In the genomic region with DNA sequence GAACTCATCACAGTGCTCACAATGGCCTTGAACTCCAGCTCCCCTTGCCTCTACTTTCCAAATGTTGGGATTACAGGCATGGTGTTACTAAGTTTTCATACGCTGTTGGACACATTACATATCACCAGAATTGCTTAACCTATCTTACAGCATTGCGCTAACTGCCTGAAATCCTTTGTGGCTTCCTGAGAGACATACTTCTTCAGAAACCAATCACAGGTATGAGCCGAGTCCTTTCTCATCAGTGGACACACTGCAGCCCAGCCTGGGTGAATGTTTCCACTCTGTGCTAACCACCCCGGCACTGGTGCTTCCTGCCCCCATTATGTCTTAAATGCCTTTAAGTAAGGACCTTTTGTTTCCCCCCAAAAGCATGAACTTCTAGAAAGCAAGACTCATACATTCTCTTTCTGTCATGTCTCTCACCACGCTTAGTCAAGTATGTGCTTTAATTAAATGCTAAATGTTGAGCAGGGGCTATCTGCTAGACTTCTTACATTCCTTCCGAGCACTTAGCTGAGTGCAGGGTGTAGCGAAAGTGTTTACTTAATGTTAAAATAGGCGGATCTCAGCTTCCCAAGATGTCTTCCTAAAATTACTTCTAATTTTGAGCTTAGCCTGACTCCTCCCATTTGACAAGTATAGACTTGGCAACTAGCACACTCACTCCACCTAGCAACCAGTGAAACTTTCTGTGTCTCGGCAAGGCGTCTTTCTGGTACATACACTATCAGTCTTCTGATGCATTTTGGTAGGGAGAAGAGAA, we compare ENCODE assay signal across 18 mouse cellular contexts. TPM values are rescaled to one million over a fixed set of nuclear protein-coding genes. Genes with fewer than 3 reads are reported as not detected.
A peak's percentile ranks its signal among the peaks of the same experiment; 100 is the strongest.
DNase-seq lines count a peak whose midpoint lies in the region; ATAC-seq and TF ChIP-seq lines count a peak whose summit lies in the region.
"Had no signal": no experiment of that assay in that cellular context is flagged by ENCODE, and none has a peak within 500 bp of the region (broad histone marks: within the 10 kb centered on the region; RNA-seq: fewer than 3 reads in every experiment).

No protein-coding gene starts in this region.

- H3K4me1 ChIP-seq in forebrain, postnatal 0 days (ENCODE audit: insufficient read depth), result peaks cover 6% of the 10 kb centered on the region
- peaks cover 7% of the 10 kb centered on the region; the same call in 1 of the 2 replicates for H3K4me1 ChIP-seq in forebrain, embryonic 11.5 days (replicated peaks; ENCODE audit: control insufficient read depth, insufficient read depth, low read length)
- H3K4me1 ChIP-seq in kidney, postnatal 0 days (replicated peaks; ENCODE audit: insufficient read depth, low read length), result no peaks in the 10 kb centered on the region

- no peak for TF ChIP-seq CTCF in forebrain, postnatal 0 days (IDR thresholded peaks at IDR 0.05; ENCODE audit: low read depth)
- TF ChIP-seq CTCF in kidney, postnatal 0 days (IDR thresholded peaks at IDR 0.05; ENCODE audit: low read depth), result no peak

- H3K27me3 ChIP-seq in forebrain, postnatal 0 days (ENCODE audit: insufficient read depth, low read length), result no peaks in the 10 kb centered on the region
- H3K27me3 ChIP-seq in forebrain, embryonic 11.5 days (ENCODE audit: control insufficient read depth, insufficient read depth, low read length), result no peaks in the 10 kb centered on the region
- H3K27me3 ChIP-seq in kidney, postnatal 0 days (ENCODE audit: insufficient read depth, low read length), result no peaks in the 10 kb centered on the region

- no peaks in the 10 kb centered on the region for H3K9me3 ChIP-seq in forebrain, postnatal 0 days (ENCODE audit: low read length)
- no peaks in the 10 kb centered on the region for H3K9me3 ChIP-seq in forebrain, embryonic 11.5 days (ENCODE audit: control insufficient read depth, low read length)
- H3K9me3 ChIP-seq in kidney, postnatal 0 days (replicated peaks; ENCODE audit: low read length), result no peaks in the 10 kb centered on the region

- H3K36me3 ChIP-seq in forebrain, postnatal 0 days (ENCODE audit: insufficient read depth), result no peaks in the 10 kb centered on the region
- H3K36me3 ChIP-seq in forebrain, embryonic 11.5 days (ENCODE audit: control insufficient read depth, insufficient read depth, low read length), result no peaks in the 10 kb centered on the region
- no peaks in the 10 kb centered on the region for H3K36me3 ChIP-seq in kidney, postnatal 0 days (ENCODE audit: insufficient read depth, low read length)

- no peak overlapping the region for H3K9ac ChIP-seq in forebrain, postnatal 0 days
- H3K9ac ChIP-seq in forebrain, embryonic 11.5 days (ENCODE audit: low read length), result no peak overlapping the region
- no peak overlapping the region for H3K9ac ChIP-seq in kidney, postnatal 0 days (ENCODE audit: low read depth, low read length)
- H3K9ac ChIP-seq: liver, postnatal 0 days had no signal

- 0 out of 2 replicates have a peak, but pooled peaks have one; percentile 16 for ATAC-seq in forebrain, postnatal 0 days
- no peak for ATAC-seq in forebrain, embryonic 11.5 days (replicated peaks; ENCODE audit: low FRiP score)
- no peak for ATAC-seq in kidney, postnatal 0 days (replicated peaks; ENCODE audit: low FRiP score, low read depth)
- peak; percentile 78 for ATAC-seq in megakaryocyte, adult 5-6 weeks (ENCODE audit: poor library complexity, severe bottlenecking)
- ATAC-seq: intestine, postnatal 0 days; liver, postnatal 0 days had no signal

- no peak overlapping the region for H3K4me2 ChIP-seq in forebrain, postnatal 0 days (ENCODE audit: low read depth)
- H3K4me2 ChIP-seq in forebrain, embryonic 11.5 days (ENCODE audit: low read depth, low read length, severe bottlenecking), result no peak overlapping the region
- no peak overlapping the region for H3K4me2 ChIP-seq in kidney, postnatal 0 days (ENCODE audit: low read length)

- no peak overlapping the region for H3K27ac ChIP-seq in forebrain, postnatal 0 days (ENCODE audit: low read depth, low read length)
- no peak overlapping the region for H3K27ac ChIP-seq in forebrain, embryonic 11.5 days (ENCODE audit: low read depth, low read length)
- no peak overlapping the region for H3K27ac ChIP-seq in kidney, postnatal 0 days

- no peak overlapping the region for H3K4me3 ChIP-seq in forebrain, postnatal 0 days (ENCODE audit: low read depth, low read length)
- no peak overlapping the region for H3K4me3 ChIP-seq in forebrain, embryonic 11.5 days (ENCODE audit: low read depth, low read length)
- no peak overlapping the region for H3K4me3 ChIP-seq in kidney, postnatal 0 days (replicated peaks; ENCODE audit: low read depth, low read length)

- no peak for DNase-seq in forebrain, postnatal 0 days
- DNase-seq in forebrain, embryonic 11.5 days (ENCODE audit: low spot score), result no peak
- DNase-seq in kidney, postnatal 0 days (ENCODE audit: low spot score), result peak; percentile 65
- no peak for DNase-seq in kidney, adult 9 months
- DNase-seq in MEL-GATA-1-ER (ENCODE audit: extremely low read depth, low read depth), result peak; percentile 47
- DNase-seq in urinary bladder, adult 2 months (ENCODE audit: low spot score), result no peak
- DNase-seq in layer of hippocampus, adult 18-20 months (ENCODE audit: low spot score in 2 of 2), result no peak
- DNase-seq: adrenal gland, postnatal 14 days; cerebellum, postnatal 36 days; kidney, postnatal 4 days; liver, postnatal 0 days had no signal

- WGBS in forebrain, postnatal 0 days, result 67% methylated on average over 10 of the region's 10 CpGs
- 84% methylated on average over 10 of the region's 10 CpGs for WGBS in forebrain, embryonic 11.5 days
- WGBS in kidney, postnatal 0 days, result 65% methylated on average over 10 of the region's 10 CpGs

RNA-seq across cellular contexts. Expression of a gene that starts 34.5 kb away (rescaled TPM):
- not detected in 2 replicates for total RNA-seq in forebrain, postnatal 0 days (2014; rRNA removed)
- polyA plus RNA-seq in forebrain, postnatal 0 days (2015; fragmentation: Nextera tagmentation; extraction: Ambion mirVana), result not detected in 2 replicates
- not detected in 2 replicates for polyA plus RNA-seq in forebrain, embryonic 11.5 days (2014; fragmentation: Nextera tagmentation; extraction: Ambion mirVana)
- polyA plus RNA-seq in kidney, postnatal 0 days (2015; fragmentation: Nextera tagmentation; extraction: Ambion mirVana), result 0.18 and 0.29 TPM in 2 replicates
- total RNA-seq in megakaryocyte, adult 5-6 weeks (2015), result not detected in 2 replicates
- total RNA-seq in megakaryocyte, adult 5-6 weeks (2017), result not detected in 2 replicates
- polyA plus RNA-seq in urinary bladder, adult 2 months (2012; rRNA removed), result not detected in 2 replicates
- not detected for total RNA-seq in layer of hippocampus, adult 18-20 months (2021)
- total RNA-seq: adrenal gland, postnatal 14 days; gastrocnemius, postnatal 4 days; hematopoietic stem cell, adult 5-6 weeks; left cerebral cortex, adult 8-10 months had no signal
- polyA plus RNA-seq: intestine, postnatal 0 days; limb, embryonic 14.5 days; liver, postnatal 0 days; neural tube, embryonic 14.5 days had no signal

Comparison
In these comparisons a context has a peak if more than half of its experiments do, and no peak if none do; other contexts are left out.
1. ATAC-seq: peak in forebrain, postnatal 0 days (single experiment) and megakaryocyte, adult 5-6 weeks (single experiment); none in forebrain, embryonic 11.5 days (single experiment) and kidney, postnatal 0 days (single experiment).
2. DNase-seq: peak in kidney, postnatal 0 days (single experiment) and MEL-GATA-1-ER (single experiment); none in forebrain, postnatal 0 days (single experiment), forebrain, embryonic 11.5 days (single experiment), kidney, adult 9 months (single experiment), urinary bladder, adult 2 months (single experiment) and layer of hippocampus, adult 18-20 months (0 of 2).